Mouse (Mus musculus): ENCODE measurements around the gene Ptgir.

- no peak for TF ChIP-seq POLR2A (IDR thresholded peaks at IDR 0.05; ENCODE audit: control insufficient read depth, extremely low read depth, insufficient read depth, low read length, poor library complexity)
- TF ChIP-seq CTCF (IDR thresholded peaks at IDR 0.05; ENCODE audit: borderline replicate concordance, control insufficient read depth, extremely low read depth, insufficient read depth, low read length, poor library complexity) = peak; percentile 80
Measured at GRCm38 (mm10) chr7:16858336-16858735, 48.0 kb upstream of the Ptgir start.

Data from thymus, adult 2 months (tissue).